8 mouse cellular contexts compared by ENCODE assay signal in genomic region chr3:61243876-61244527, GRCm38 (mm10).
DNase-seq lines count a peak whose midpoint lies in the region; ATAC-seq lines count a peak whose summit lies in the region.

No protein-coding gene starts in this region.

- H3K27me3 ChIP-seq in forebrain, embryonic 11.5 days (ENCODE audit: control insufficient read depth, insufficient read depth, low read length) = no peaks in the 10 kb centered on the region
- no peaks in the 10 kb centered on the region for H3K27me3 ChIP-seq in forebrain, embryonic 10.5 days (ENCODE audit: poor library complexity, severe bottlenecking)
- no peaks in the 10 kb centered on the region for H3K27me3 ChIP-seq in embryonic facial prominence, embryonic 10.5 days (replicated peaks; ENCODE audit: low read depth, poor library complexity, severe bottlenecking)

- H3K4me1 ChIP-seq in forebrain, embryonic 11.5 days (replicated peaks; ENCODE audit: control insufficient read depth, insufficient read depth, low read length) = no peaks in the 10 kb centered on the region
- no peaks in the 10 kb centered on the region for H3K4me1 ChIP-seq in forebrain, embryonic 10.5 days
- H3K4me1 ChIP-seq in embryonic facial prominence, embryonic 10.5 days = no peaks in the 10 kb centered on the region

- no peak overlapping the region for H3K27ac ChIP-seq in forebrain, embryonic 11.5 days (ENCODE audit: low read depth, low read length)
- no peak overlapping the region for H3K27ac ChIP-seq in forebrain, embryonic 10.5 days
- no peak overlapping the region for H3K27ac ChIP-seq in embryonic facial prominence, embryonic 10.5 days (replicated peaks)

- H3K9ac ChIP-seq in forebrain, embryonic 11.5 days (ENCODE audit: low read length) = no peak overlapping the region

- H3K4me3 ChIP-seq in forebrain, embryonic 11.5 days (ENCODE audit: low read depth, low read length) = no peak overlapping the region
- no peak overlapping the region for H3K4me3 ChIP-seq in forebrain, embryonic 10.5 days
- H3K4me3 ChIP-seq in embryonic facial prominence, embryonic 10.5 days = no peak overlapping the region

- no peak overlapping the region for H3K4me2 ChIP-seq in forebrain, embryonic 11.5 days (ENCODE audit: low read depth, low read length, severe bottlenecking)

- no peaks in the 10 kb centered on the region for H3K9me3 ChIP-seq in forebrain, embryonic 11.5 days (ENCODE audit: control insufficient read depth, low read length)
- no peaks in the 10 kb centered on the region for H3K9me3 ChIP-seq in forebrain, embryonic 10.5 days
- H3K9me3 ChIP-seq in embryonic facial prominence, embryonic 10.5 days = no peaks in the 10 kb centered on the region

- H3K36me3 ChIP-seq in forebrain, embryonic 11.5 days (ENCODE audit: control insufficient read depth, insufficient read depth, low read length) = no peaks in the 10 kb centered on the region
- H3K36me3 ChIP-seq in forebrain, embryonic 10.5 days (replicated peaks) = no peaks in the 10 kb centered on the region
- H3K36me3 ChIP-seq in embryonic facial prominence, embryonic 10.5 days (replicated peaks) = no peaks in the 10 kb centered on the region

- DNase-seq in forebrain, embryonic 11.5 days (ENCODE audit: low spot score) = no peak
- DNase-seq in forebrain, embryonic 10.5 days (ENCODE audit: extremely low spot score, low spot score) = no peak
- DNase-seq in thymus, postnatal 0 days (ENCODE audit: low spot score) = peak; percentile 35
- no peak for DNase-seq in thymus, adult 18-20 months
- DNase-seq in embryonic facial prominence, embryonic 10.5 days (ENCODE audit: low spot score) = peak; percentile 21
- peak; percentile 40 for DNase-seq in kidney, postnatal 14 days
- DNase-seq in mesoderm, embryonic 11.5 days (ENCODE audit: low read depth, low spot score) = peak; percentile 67
- DNase-seq in thymus, postnatal 14 days = peak; percentile 14

- peak; percentile 74 for ATAC-seq in forebrain, embryonic 11.5 days (replicated peaks; ENCODE audit: low FRiP score)

- WGBS in forebrain, embryonic 11.5 days = 20% methylated on average over 6 of the region's 6 CpGs
- 23% methylated on average over 6 of the region's 6 CpGs for WGBS in forebrain, embryonic 10.5 days
- WGBS in embryonic facial prominence, embryonic 10.5 days = 19% methylated on average over 6 of the region's 6 CpGs

Comparison
In these comparisons a context has a peak if more than half of its experiments do, and no peak if none do; other contexts are left out.
1. DNase-seq: peak in thymus, postnatal 0 days (single experiment), embryonic facial prominence, embryonic 10.5 days (single experiment), kidney, postnatal 14 days (single experiment), mesoderm, embryonic 11.5 days (single experiment) and thymus, postnatal 14 days (single experiment); none in forebrain, embryonic 11.5 days (single experiment), forebrain, embryonic 10.5 days (single experiment) and thymus, adult 18-20 months (0 of 2).